Mouse (Mus musculus): ENCODE results near the gene Otos. TPM values are rescaled to one million over a fixed set of nuclear protein-coding genes. Genes with fewer than 3 reads are reported as not detected.

The Otos gene
- polyA plus RNA-seq (2017; shearing (Covaris generic)) = 1 to 10 TPM; 2.3 to 3.9 TPM

GRCm38 (mm10) chr1:92648673-92649072 lies at the start of gene Otos:
Gene Otos (minus strand): TSS chr1:92648841.
- ATAC-seq = peak; percentile 45

- ATAC-seq = peak; percentile 65
Observed at GRCm38 (mm10) chr1:92696848-92697247, 48.2 kb upstream of the Otos start.

- no peak for ATAC-seq
Observed at GRCm38 (mm10) chr1:92695751-92696150, 47.1 kb upstream of the Otos start.

- no peak for ATAC-seq
Observed at GRCm38 (mm10) chr1:92691166-92691844, 42.7 kb upstream of the Otos start.

- no peak for ATAC-seq
Observed at GRCm38 (mm10) chr1:92686994-92687393, 38.4 kb upstream of the Otos start.

GRCm38 (mm10) chr1:92683151-92683550 lies 34.5 kb upstream of the Otos start:
- ATAC-seq = no peak

GRCm38 (mm10) chr1:92680668-92681603 lies 32.3 kb upstream of the Otos start:
- no peak for ATAC-seq

- ATAC-seq = no peak
Observed at GRCm38 (mm10) chr1:92678757-92679156, 30.1 kb upstream of the Otos start.

GRCm38 (mm10) chr1:92676676-92676975 lies 28.0 kb upstream of the Otos start:
- ATAC-seq = no peak

GRCm38 (mm10) chr1:92675932-92676675 lies 27.5 kb upstream of the Otos start:
- ATAC-seq = no peak

GRCm38 (mm10) chr1:92673258-92673782 lies 24.7 kb upstream of the Otos start:
- ATAC-seq = no peak

- ATAC-seq = no peak
Observed at GRCm38 (mm10) chr1:92671326-92671725, 22.7 kb upstream of the Otos start.

GRCm38 (mm10) chr1:92669430-92669829 lies 20.8 kb upstream of the Otos start:
- no peak for ATAC-seq

- no peak for ATAC-seq
Observed at GRCm38 (mm10) chr1:92667106-92667505, 18.5 kb upstream of the Otos start.

- ATAC-seq = no peak
Observed at GRCm38 (mm10) chr1:92659392-92659791, 10.8 kb upstream of the Otos start.

GRCm38 (mm10) chr1:92657025-92657820 lies 8.6 kb upstream of the Otos start:
- no peak for ATAC-seq

- no peak for ATAC-seq
Observed at GRCm38 (mm10) chr1:92654676-92655075, 6.0 kb upstream of the Otos start.

- ATAC-seq = no peak
Observed at GRCm38 (mm10) chr1:92653179-92653578, 4.5 kb upstream of the Otos start.

GRCm38 (mm10) chr1:92651467-92651866 lies 2.8 kb upstream of the Otos start:
- no peak for ATAC-seq

GRCm38 (mm10) chr1:92648197-92648596 lies 444 bp downstream of the Otos start:
- ATAC-seq = peak; percentile 76

GRCm38 (mm10) chr1:92647752-92648151 lies 889 bp downstream of the Otos start:
- ATAC-seq = peak; percentile 73

GRCm38 (mm10) chr1:92647026-92647425 lies 1.6 kb downstream of the Otos start:
- no peak for ATAC-seq
